Mouse (Mus musculus) spleen, adult 2 months (tissue): ENCODE measurements around the gene Itpr1. TPM values are rescaled to one million over a fixed set of nuclear protein-coding genes. Genes with fewer than 3 reads are reported as not detected.

Experiments used
- DNase-seq, 2 experiments: peaks; one replicate each; pipeline versions ENCODE4 v3.0.0 to v3.0.0-alpha.2; 2012 to 2021; ENCODE audit warnings: low spot score in 2 of 2, low read depth in 1 of 2
- H3K27ac ChIP-seq: fragments of 200-500 bp; 2 replicates; pipeline ENCODE4 v1.5.1; 2012; ENCODE audit warnings: low read length, inconsistent platforms; ENCODE audit not compliant: insufficient read depth
- H3K27me3 ChIP-seq: fragments of 200-500 bp; 2 replicates; pipeline ENCODE4 v1.6.1; 2012; ENCODE audit warnings: mild to moderate bottlenecking, moderate library complexity, low read length, inconsistent platforms; ENCODE audit not compliant: control insufficient read depth, insufficient read depth
- H3K36me3 ChIP-seq: fragments of 200-500 bp; 2 replicates; pipeline ENCODE4 v1.6.1; 2012; ENCODE audit warnings: mild to moderate bottlenecking, low read length, inconsistent platforms; ENCODE audit not compliant: control insufficient read depth, insufficient read depth
- H3K4me1 ChIP-seq: fragments of 200-500 bp; 2 replicates; pipeline ENCODE4 v1.6.1; 2011; ENCODE audit warnings: inconsistent platforms; ENCODE audit not compliant: control insufficient read depth, insufficient read depth, insufficient read length
- H3K4me3 ChIP-seq: fragments of 200-500 bp; 2 replicates; pipeline ENCODE4 v1.5.1; 2011; ENCODE audit warnings: mild to moderate bottlenecking, inconsistent platforms; ENCODE audit not compliant: insufficient read depth, insufficient read length; ENCODE audit errors: extremely low read depth
- CTCF ChIP-seq: fragments of 200-500 bp; IDR thresholded peaks from 2 replicates; pipeline ENCODE4 v1.5.1; 2011; ENCODE audit warnings: mild to moderate bottlenecking, inconsistent platforms; ENCODE audit not compliant: insufficient read depth, insufficient read length, insufficient replicate concordance; ENCODE audit errors: extremely low read depth
- POLR2A ChIP-seq: fragments of 200-500 bp; IDR thresholded peaks from 2 replicates; pipeline ENCODE4 v1.6.1; 2011; ENCODE audit warnings: low read depth, low read length, inconsistent platforms
- WGBS: fragments of 180-500 bp; shearing (Covaris S2); methylation state at CpG from one replicate; pipeline ENCODE4 v1.1.7; 2018; 5-methylcytosine and 5-hydroxymethylcytosine counted together
- polyA plus RNA-seq: library from polyadenylated mRNA; depleted of rRNA; stranded (reverse); fragments of >200 nt; gene quantifications from 2 replicates; pipeline ENCODE4 v1.2.3, GENCODE M21; 2012

Itpr1 gene
- polyA plus RNA-seq, 1 experiment, result 17.9 TPM

GRCm38 (mm10) chr6:108534139-108534538 lies 321.2 kb downstream of the Itpr1 start:
- no peak for DNase-seq
- peaks cover 32% of the 10 kb centered on the region for H3K4me1 ChIP-seq
- 65% methylated on average over 5 of the region's 5 CpGs for WGBS
- H3K27ac ChIP-seq, result no peak overlapping the region
- TF ChIP-seq POLR2A (no peak), CTCF (no peak)
- no peak overlapping the region for H3K4me3 ChIP-seq
- 0 out of 2 replicates have a peak, but pooled peaks cover 2% of the 10 kb centered on the region for H3K36me3 ChIP-seq
- no peaks in the 10 kb centered on the region for H3K27me3 ChIP-seq

GRCm38 (mm10) chr6:108534596-108534995 lies 321.7 kb downstream of the Itpr1 start:
- no peak for DNase-seq
- TF ChIP-seq POLR2A (no peak), CTCF (no peak)
- Histone ChIP-seq H3K27me3 (no peaks in the 10 kb centered on the region), H3K27ac (no peak overlapping the region), H3K4me3 (no peak overlapping the region), H3K36me3 (0 out of 2 replicates have a peak, but pooled peaks cover 2% of the 10 kb centered on the region), H3K4me1 (peaks cover 32% of the 10 kb centered on the region)
- 84% methylated on average over 6 of the region's 6 CpGs for WGBS

- H3K36me3 ChIP-seq, result 0 out of 2 replicates have a peak, but pooled peaks cover 2% of the 10 kb centered on the region
- WGBS, result 66% methylated on average over 4 of the region's 4 CpGs
- TF ChIP-seq POLR2A (no peak), CTCF (no peak)
- H3K4me3 ChIP-seq, result no peak overlapping the region
- H3K4me1 ChIP-seq, result peaks cover 32% of the 10 kb centered on the region
- no peak overlapping the region for H3K27ac ChIP-seq
- H3K27me3 ChIP-seq, result no peaks in the 10 kb centered on the region
- no peak for DNase-seq
Measured at GRCm38 (mm10) chr6:108535309-108535708, 322.4 kb downstream of the Itpr1 start.

GRCm38 (mm10) chr6:108536546-108537317 lies 323.8 kb downstream of the Itpr1 start:
- Histone ChIP-seq H3K27me3 (no peaks in the 10 kb centered on the region), H3K4me3 (no peak overlapping the region), H3K36me3 (0 out of 2 replicates have a peak, but pooled peaks cover 2% of the 10 kb centered on the region), H3K4me1 (peaks cover 23% of the 10 kb centered on the region; the same call in 1 of the 2 replicates), H3K27ac (no peak overlapping the region)
- no peak for TF ChIP-seq CTCF
- TF ChIP-seq POLR2A, result no peak
- peak; percentile 59 to 66 for DNase-seq
- 7% methylated on average over 8 of the region's 8 CpGs for WGBS

GRCm38 (mm10) chr6:108538406-108538805 lies 325.5 kb downstream of the Itpr1 start:
- Histone ChIP-seq H3K4me1 (peaks cover 13% of the 10 kb centered on the region; the same call in 1 of the 2 replicates), H3K27ac (no peak overlapping the region), H3K4me3 (no peak overlapping the region), H3K36me3 (peaks cover 6% of the 10 kb centered on the region), H3K27me3 (no peaks in the 10 kb centered on the region)
- TF ChIP-seq CTCF (no peak), POLR2A (no peak)
- no peak for DNase-seq
- 84% methylated on average over 4 of the region's 4 CpGs for WGBS

GRCm38 (mm10) chr6:108540441-108540840 lies 327.5 kb downstream of the Itpr1 start:
- no peak for DNase-seq
- H3K4me1 ChIP-seq, result peaks cover 13% of the 10 kb centered on the region; the same call in 1 of the 2 replicates
- H3K36me3 ChIP-seq, result peaks cover 9% of the 10 kb centered on the region
- 90% methylated on average over 6 of the region's 6 CpGs for WGBS
- no peak overlapping the region for H3K27ac ChIP-seq
- H3K4me3 ChIP-seq, result no peak overlapping the region
- H3K27me3 ChIP-seq, result no peaks in the 10 kb centered on the region
- no peak for TF ChIP-seq CTCF
- TF ChIP-seq POLR2A, result no peak

- TF ChIP-seq POLR2A (no peak), CTCF (no peak)
- 85% methylated on average over 7 of the region's 7 CpGs for WGBS
- no peak for DNase-seq
- H3K4me3 ChIP-seq, result no peak overlapping the region
- peaks cover 7% of the 10 kb centered on the region; the same call in 1 of the 2 replicates for H3K4me1 ChIP-seq
- H3K27ac ChIP-seq, result no peak overlapping the region
- H3K27me3 ChIP-seq, result no peaks in the 10 kb centered on the region
- H3K36me3 ChIP-seq, result peaks cover 9% of the 10 kb centered on the region
Measured at GRCm38 (mm10) chr6:108544917-108545316, 332.0 kb downstream of the Itpr1 start.
